ENCODE assay signal across 8 mouse cellular contexts in the genomic region with DNA sequence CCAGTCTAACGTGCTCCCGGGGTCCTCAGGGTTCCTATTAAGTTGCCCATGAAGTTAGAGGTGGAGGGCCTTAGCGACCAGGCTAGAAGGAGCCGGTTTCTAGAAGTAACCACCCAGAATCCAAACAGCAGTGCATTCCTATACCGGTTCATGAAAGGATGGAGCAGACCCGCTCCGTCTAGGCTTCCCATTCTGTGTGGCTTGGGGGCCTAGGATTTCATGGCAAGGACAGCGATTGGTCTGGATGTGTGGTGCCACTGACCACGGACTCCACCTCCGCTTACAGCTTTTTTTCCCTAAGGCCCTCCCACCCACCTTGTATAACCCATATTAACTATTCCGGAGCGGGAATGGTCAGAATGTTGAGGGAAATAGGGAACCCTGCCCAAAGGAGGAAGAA. TPM values are rescaled to one million over a fixed set of nuclear protein-coding genes. Genes with fewer than 3 reads are reported as not detected.
DNase-seq lines count a peak whose midpoint lies in the region; ATAC-seq lines count a peak whose summit lies in the region.

No protein-coding gene starts in this region.

- WGBS in forebrain, embryonic 11.5 days = 6% methylated on average over 12 of the region's 12 CpGs
- 20% methylated on average over 12 of the region's 12 CpGs for WGBS in midbrain, embryonic 10.5 days

- ATAC-seq in forebrain, embryonic 11.5 days (replicated peaks; ENCODE audit: low FRiP score) = peak; percentile 44

- peak overlapping the region; percentile 99 for H3K9ac ChIP-seq in forebrain, embryonic 11.5 days (ENCODE audit: low read length)

- H3K27ac ChIP-seq in forebrain, embryonic 11.5 days (ENCODE audit: low read depth, low read length) = peak overlapping the region; percentile 90; the same call in 1 of the 2 replicates
- H3K27ac ChIP-seq in midbrain, embryonic 10.5 days (replicated peaks) = peak overlapping the region; percentile 99

- H3K36me3 ChIP-seq in forebrain, embryonic 11.5 days (ENCODE audit: control insufficient read depth, insufficient read depth, low read length) = peaks cover 19% of the 10 kb centered on the region
- peaks cover 48% of the 10 kb centered on the region for H3K36me3 ChIP-seq in midbrain, embryonic 10.5 days

- H3K4me2 ChIP-seq in forebrain, embryonic 11.5 days (ENCODE audit: low read depth, low read length, severe bottlenecking) = peak overlapping the region; percentile 76

- H3K27me3 ChIP-seq in forebrain, embryonic 11.5 days (ENCODE audit: control insufficient read depth, insufficient read depth, low read length) = no peaks in the 10 kb centered on the region
- H3K27me3 ChIP-seq in midbrain, embryonic 10.5 days (ENCODE audit: low read depth, poor library complexity, severe bottlenecking) = no peaks in the 10 kb centered on the region

- peak; percentile 61 for DNase-seq in kidney, adult 11 months
- no peak for DNase-seq in kidney, adult 18-20 months
- DNase-seq in ZHBTc4 (ENCODE audit: low read depth, low spot score) = peak; percentile 33
- DNase-seq in forebrain, embryonic 11.5 days (ENCODE audit: low spot score) = no peak
- peak; percentile 41 to 65 for DNase-seq in kidney, postnatal 4 days
- peak; percentile 41 for DNase-seq in midbrain, embryonic 10.5 days (ENCODE audit: low spot score)
- no peak for DNase-seq in thymus, postnatal 10 days (ENCODE audit: low spot score in 2 of 2)
- no peak for DNase-seq in layer of hippocampus, adult 18-20 months (ENCODE audit: low spot score in 2 of 2)

- H3K9me3 ChIP-seq in forebrain, embryonic 11.5 days (ENCODE audit: control insufficient read depth, low read length) = no peaks in the 10 kb centered on the region
- no peaks in the 10 kb centered on the region for H3K9me3 ChIP-seq in midbrain, embryonic 10.5 days (replicated peaks)

- H3K4me1 ChIP-seq in forebrain, embryonic 11.5 days (replicated peaks; ENCODE audit: control insufficient read depth, insufficient read depth, low read length) = peaks cover 14% of the 10 kb centered on the region; the same call in 1 of the 2 replicates
- peaks cover 34% of the 10 kb centered on the region for H3K4me1 ChIP-seq in midbrain, embryonic 10.5 days

- H3K4me3 ChIP-seq in forebrain, embryonic 11.5 days (ENCODE audit: low read depth, low read length) = peak overlapping the region; percentile 96
- H3K4me3 ChIP-seq in midbrain, embryonic 10.5 days = peak overlapping the region; percentile 79

RNA-seq across cellular contexts. Expression of a gene that starts 1.4 kb away (rescaled TPM):
- 192 and 196 TPM in 2 replicates for polyA plus RNA-seq in forebrain, embryonic 11.5 days (2014; fragmentation: Nextera tagmentation; extraction: Ambion mirVana)
- 171 and 192 TPM in 2 replicates for polyA plus RNA-seq in midbrain, embryonic 10.5 days (2016; fragmentation: Nextera tagmentation; extraction: Ambion mirVana)
- 100 to 1,000 TPM; 187 to 200 TPM for total RNA-seq in layer of hippocampus, adult 18-20 months (2021)

RNA-seq across cellular contexts. Expression of a gene that starts 19.7 kb away (rescaled TPM):
- polyA plus RNA-seq in forebrain, embryonic 11.5 days (2014; fragmentation: Nextera tagmentation; extraction: Ambion mirVana) = 320 and 330 TPM in 2 replicates
- 351 and 361 TPM in 2 replicates for polyA plus RNA-seq in midbrain, embryonic 10.5 days (2016; fragmentation: Nextera tagmentation; extraction: Ambion mirVana)
- 10 to 100 TPM; 81.9 to 84.8 TPM for total RNA-seq in layer of hippocampus, adult 18-20 months (2021)

RNA-seq across cellular contexts. Expression of a gene that starts 19.9 kb away (rescaled TPM):
- polyA plus RNA-seq in forebrain, embryonic 11.5 days (2014; fragmentation: Nextera tagmentation; extraction: Ambion mirVana) = 151 TPM in 2 replicates
- 165 and 188 TPM in 2 replicates for polyA plus RNA-seq in midbrain, embryonic 10.5 days (2016; fragmentation: Nextera tagmentation; extraction: Ambion mirVana)
- total RNA-seq in layer of hippocampus, adult 18-20 months (2021) = 10 to 100 TPM in 1 of 2 experiments, 1 to 10 TPM in 1; 9.5 to 10.7 TPM

RNA-seq across cellular contexts. Expression of a gene that starts 56.5 kb away (rescaled TPM):
- 1.8 and 2.1 TPM in 2 replicates for polyA plus RNA-seq in forebrain, embryonic 11.5 days (2014; fragmentation: Nextera tagmentation; extraction: Ambion mirVana)
- polyA plus RNA-seq in midbrain, embryonic 10.5 days (2016; fragmentation: Nextera tagmentation; extraction: Ambion mirVana) = 2.1 and 2.2 TPM in 2 replicates
- total RNA-seq in layer of hippocampus, adult 18-20 months (2021) = 10 to 100 TPM; 31.9 to 33.9 TPM

Comparison
In these comparisons a context has a peak if more than half of its experiments do, and no peak if none do; other contexts are left out.
1. DNase-seq: peak in kidney, adult 11 months (single experiment), ZHBTc4 (single experiment), kidney, postnatal 4 days (2 of 2) and midbrain, embryonic 10.5 days (single experiment); none in kidney, adult 18-20 months (single experiment), forebrain, embryonic 11.5 days (single experiment), thymus, postnatal 10 days (0 of 2) and layer of hippocampus, adult 18-20 months (0 of 2).